Mouse (Mus musculus) intestine, embryonic 14.5 days (tissue): Measurements from ENCODE around the gene Me1. TPM values are rescaled to one million over a fixed set of nuclear protein-coding genes. Genes with fewer than 3 reads are reported as not detected.

ENCODE experiments used
- ATAC-seq: fragments of 200-750 bp; cut with Nextera tagmentation; replicated peaks from 2 replicates; pipeline ENCODE4 v1.8.0; 2017; ENCODE audit warnings: low read depth, moderate number of reproducible peaks, moderate TSS enrichment, moderate library complexity; ENCODE audit not compliant: low FRiP score, low TSS enrichment
- DNase-seq: peaks from one replicate; pipeline ENCODE4 v3.0.0-alpha.2; 2018; ENCODE audit warnings: low spot score
- H3K27ac ChIP-seq: fragments of 300-500 bp; sonication (generic); 2 replicates; pipeline ENCODE4 v1.5.1; 2014; ENCODE audit warnings: low read depth, mild to moderate bottlenecking, control low read depth
- H3K27me3 ChIP-seq: fragments of 300-500 bp; sonication (generic); replicated peaks from 2 replicates; pipeline ENCODE4 v1.6.1; 2014; ENCODE audit warnings: low read length, control low read depth; ENCODE audit not compliant: control insufficient read depth, insufficient read depth
- H3K36me3 ChIP-seq: fragments of 300-500 bp; sonication (generic); 2 replicates; pipeline ENCODE4 v1.6.1; 2014; ENCODE audit warnings: low read length, control low read depth; ENCODE audit not compliant: control insufficient read depth, insufficient read depth
- H3K4me1 ChIP-seq: fragments of 300-500 bp; sonication (generic); replicated peaks from 2 replicates; pipeline ENCODE4 v1.6.1; 2014; ENCODE audit warnings: low read length, control low read depth, mixed read lengths; ENCODE audit not compliant: control insufficient read depth, insufficient read depth
- H3K4me2 ChIP-seq: fragments of 300-500 bp; sonication (generic); 2 replicates; pipeline ENCODE4 v1.6.1; 2014; ENCODE audit warnings: low read length
- H3K4me3 ChIP-seq: fragments of 300-500 bp; sonication (generic); 2 replicates; pipeline ENCODE4 v1.5.1; 2014; ENCODE audit warnings: low read depth, low read length, control low read depth, mixed read lengths
- H3K9ac ChIP-seq: fragments of 300-500 bp; sonication (generic); 2 replicates; pipeline ENCODE4 v1.6.1; 2014; ENCODE audit warnings: mild to moderate bottlenecking, low read length
- H3K9me3 ChIP-seq: fragments of 300-500 bp; sonication (generic); 2 replicates; pipeline ENCODE4 v1.6.1; 2016; ENCODE audit warnings: low read length, control low read depth; ENCODE audit not compliant: control insufficient read depth
- WGBS: fragments of 180-500 bp; shearing (Covaris S2); extraction: QIAGEN DNeasy Blood & Tissue Kit; methylation state at CpG from one replicate; pipeline ENCODE4 v1.1.7; 2014; 5-methylcytosine and 5-hydroxymethylcytosine counted together
- polyA plus RNA-seq: library from polyadenylated mRNA; unstranded; fragments of >200 nt; fragmentation: Nextera tagmentation; extraction: Ambion mirVana; gene quantifications from 2 replicates; pipeline ENCODE4 v1.2.1, GENCODE M21; 2014

Me1 gene
- polyA plus RNA-seq, 1 experiment from 2014 or later: 11.6 TPM

GRCm38 (mm10) chr9:86638771-86639170 lies 57.0 kb downstream of the Me1 start:
- H3K27me3 ChIP-seq: no peaks in the 10 kb centered on the region
- WGBS: 75% methylated on average over 6 of the region's 6 CpGs
- no peak overlapping the region for H3K27ac ChIP-seq
- H3K9me3 ChIP-seq: no peaks in the 10 kb centered on the region
- H3K9ac ChIP-seq: no peak overlapping the region
- no peak for ATAC-seq
- DNase-seq: no peak
- H3K4me3 ChIP-seq: no peak overlapping the region
- H3K36me3 ChIP-seq: no peaks in the 10 kb centered on the region
- H3K4me1 ChIP-seq: no peaks in the 10 kb centered on the region
- no peak overlapping the region for H3K4me2 ChIP-seq

GRCm38 (mm10) chr9:86631153-86631552 lies 64.6 kb downstream of the Me1 start:
- no peak for ATAC-seq
- no peak overlapping the region for H3K27ac ChIP-seq
- no peaks in the 10 kb centered on the region for H3K27me3 ChIP-seq
- no peak overlapping the region for H3K4me3 ChIP-seq
- no peak for DNase-seq
- H3K4me1 ChIP-seq: peaks cover 4% of the 10 kb centered on the region; the same call in 1 of the 2 replicates
- H3K9ac ChIP-seq: no peak overlapping the region
- no peak overlapping the region for H3K4me2 ChIP-seq
- WGBS: 76% methylated on average over 7 of the region's 7 CpGs
- no peaks in the 10 kb centered on the region for H3K36me3 ChIP-seq
- no peaks in the 10 kb centered on the region for H3K9me3 ChIP-seq

GRCm38 (mm10) chr9:86630352-86630931 lies 65.3 kb downstream of the Me1 start:
- ATAC-seq (no peak), DNase-seq (no peak)
- H3K4me1 ChIP-seq: peaks cover 4% of the 10 kb centered on the region; the same call in 1 of the 2 replicates
- WGBS: 77% methylated on average over 5 of the region's 5 CpGs
- H3K27me3 ChIP-seq: no peaks in the 10 kb centered on the region
- H3K4me2 ChIP-seq: no peak overlapping the region
- no peaks in the 10 kb centered on the region for H3K9me3 ChIP-seq
- no peak overlapping the region for H3K4me3 ChIP-seq
- H3K36me3 ChIP-seq: no peaks in the 10 kb centered on the region
- no peak overlapping the region for H3K9ac ChIP-seq
- no peak overlapping the region for H3K27ac ChIP-seq

- Histone ChIP-seq H3K9me3 (no peaks in the 10 kb centered on the region), H3K27ac (0 out of 2 replicates have a peak overlapping the region, but pooled peaks have one; percentile 7), H3K4me2 (no peak overlapping the region), H3K4me1 (peaks cover 4% of the 10 kb centered on the region; the same call in 1 of the 2 replicates), H3K9ac (no peak overlapping the region), H3K4me3 (no peak overlapping the region), H3K36me3 (no peaks in the 10 kb centered on the region), H3K27me3 (no peaks in the 10 kb centered on the region)
- 58% methylated on average over 6 of the region's 6 CpGs for WGBS
- DNase-seq (no peak), ATAC-seq (no peak)
Observed at GRCm38 (mm10) chr9:86629379-86629778, 66.4 kb downstream of the Me1 start.

- DNase-seq (no peak), ATAC-seq (no peak)
- no peak overlapping the region for H3K27ac ChIP-seq
Observed at GRCm38 (mm10) chr9:86627745-86628496, 67.8 kb downstream of the Me1 start.

GRCm38 (mm10) chr9:86626906-86627305 lies 68.8 kb downstream of the Me1 start:
- H3K4me2 ChIP-seq: no peak overlapping the region
- no peak overlapping the region for H3K9ac ChIP-seq
- ATAC-seq (no peak), DNase-seq (no peak)
- 58% methylated on average over 3 of the region's 3 CpGs for WGBS
- no peaks in the 10 kb centered on the region for H3K27me3 ChIP-seq
- no peaks in the 10 kb centered on the region for H3K36me3 ChIP-seq
- H3K4me1 ChIP-seq: peaks cover 4% of the 10 kb centered on the region; the same call in 1 of the 2 replicates
- no peak overlapping the region for H3K27ac ChIP-seq
- no peaks in the 10 kb centered on the region for H3K9me3 ChIP-seq
- H3K4me3 ChIP-seq: no peak overlapping the region

More at GRCm38 (mm10) chr9:86627745-86628496, 67.8 kb downstream of the Me1 start:
- Histone ChIP-seq H3K27me3 (no peaks in the 10 kb centered on the region), H3K4me2 (no peak overlapping the region), H3K9ac (no peak overlapping the region), H3K9me3 (no peaks in the 10 kb centered on the region), H3K36me3 (no peaks in the 10 kb centered on the region), H3K4me1 (peaks cover 4% of the 10 kb centered on the region; the same call in 1 of the 2 replicates), H3K4me3 (no peak overlapping the region)
- WGBS: 68% methylated on average over 10 of the region's 10 CpGs

- ATAC-seq (no peak), DNase-seq (no peak)
- 78% methylated on average over 6 of the region's 6 CpGs for WGBS
- no peaks in the 10 kb centered on the region for H3K27me3 ChIP-seq
- peaks cover under 1% of the 10 kb centered on the region; the same call in 1 of the 2 replicates for H3K4me1 ChIP-seq
- no peaks in the 10 kb centered on the region for H3K9me3 ChIP-seq
- H3K4me2 ChIP-seq: no peak overlapping the region
- no peaks in the 10 kb centered on the region for H3K36me3 ChIP-seq
- H3K4me3 ChIP-seq: no peak overlapping the region
- no peak overlapping the region for H3K9ac ChIP-seq
- H3K27ac ChIP-seq: no peak overlapping the region
Observed at GRCm38 (mm10) chr9:86624781-86625180, 71.0 kb downstream of the Me1 start.

- Histone ChIP-seq H3K9me3 (no peaks in the 10 kb centered on the region), H3K36me3 (no peaks in the 10 kb centered on the region), H3K27me3 (no peaks in the 10 kb centered on the region), H3K4me2 (no peak overlapping the region), H3K4me1 (no peaks in the 10 kb centered on the region; the same call in 1 of the 2 replicates), H3K27ac (no peak overlapping the region), H3K4me3 (no peak overlapping the region), H3K9ac (no peak overlapping the region)
- ATAC-seq (no peak), DNase-seq (no peak)
- 87% methylated on average over 12 of the region's 12 CpGs for WGBS
Observed at GRCm38 (mm10) chr9:86624039-86624438, 71.7 kb downstream of the Me1 start.
